Mouse (Mus musculus) forelimb bud, embryonic 11.5 days (tissue): Measurements from ENCODE around the gene Gm10226.
"Not testable (repeated sequence)": the region's sequence is repeated elsewhere in the genome, so short reads cannot be mapped to it uniquely, and the experiment has no call there.

Experiments used
- DNase-seq: peaks from one replicate; pipeline ENCODE4 v3.0.0-alpha.2; 2012; ENCODE audit warnings: low read depth, low spot score

The Gm10226 gene

GRCm38 (mm10) chr17:21691560-21691959 lies at the start of gene Gm10226:
Gm10226 (plus strand) TSS chr17:21691860.
- no peak for DNase-seq

DNA sequence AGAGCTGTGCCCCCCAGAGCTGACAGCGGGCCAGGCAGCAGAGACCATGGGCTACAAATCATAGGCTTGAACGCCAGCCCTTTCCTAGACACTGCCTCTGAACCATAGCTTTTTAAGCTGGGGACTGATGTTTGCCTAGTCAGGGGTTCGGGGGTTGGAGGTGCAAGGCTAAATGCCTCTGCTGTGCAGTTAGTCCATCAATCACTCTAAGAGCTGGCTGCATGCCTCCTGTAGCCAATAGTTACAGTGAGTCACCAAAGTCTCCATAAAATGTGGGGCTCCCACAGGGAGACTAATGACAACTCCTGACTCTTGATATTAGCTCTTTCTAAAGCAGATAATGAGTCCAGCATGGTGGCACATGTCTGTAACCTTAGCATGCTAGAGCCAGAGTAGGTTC lies 42.9 kb upstream of the Gm10226 start:
- peak; percentile 2 for DNase-seq

DNA sequence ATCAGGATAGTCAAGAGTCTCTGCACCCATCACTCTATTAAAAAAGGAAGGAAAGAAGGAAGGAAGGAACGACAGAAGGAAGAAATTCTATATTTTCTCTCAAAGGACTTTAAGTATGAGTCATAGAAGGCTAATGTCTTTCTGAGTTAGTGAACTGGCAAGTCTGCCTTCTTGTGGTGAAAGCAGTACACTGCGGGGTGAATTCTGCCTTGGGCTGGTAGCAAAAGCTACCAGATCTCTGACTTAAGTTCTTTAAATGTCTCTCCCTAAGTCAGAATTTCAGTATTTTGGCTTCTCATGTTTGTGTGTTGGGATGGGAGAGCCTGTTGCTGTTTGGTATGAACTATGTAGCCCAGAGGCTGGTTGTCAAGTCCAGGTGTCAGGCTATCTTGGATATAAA lies 41.7 kb upstream of the Gm10226 start:
- peak; percentile 34 for DNase-seq

DNA sequence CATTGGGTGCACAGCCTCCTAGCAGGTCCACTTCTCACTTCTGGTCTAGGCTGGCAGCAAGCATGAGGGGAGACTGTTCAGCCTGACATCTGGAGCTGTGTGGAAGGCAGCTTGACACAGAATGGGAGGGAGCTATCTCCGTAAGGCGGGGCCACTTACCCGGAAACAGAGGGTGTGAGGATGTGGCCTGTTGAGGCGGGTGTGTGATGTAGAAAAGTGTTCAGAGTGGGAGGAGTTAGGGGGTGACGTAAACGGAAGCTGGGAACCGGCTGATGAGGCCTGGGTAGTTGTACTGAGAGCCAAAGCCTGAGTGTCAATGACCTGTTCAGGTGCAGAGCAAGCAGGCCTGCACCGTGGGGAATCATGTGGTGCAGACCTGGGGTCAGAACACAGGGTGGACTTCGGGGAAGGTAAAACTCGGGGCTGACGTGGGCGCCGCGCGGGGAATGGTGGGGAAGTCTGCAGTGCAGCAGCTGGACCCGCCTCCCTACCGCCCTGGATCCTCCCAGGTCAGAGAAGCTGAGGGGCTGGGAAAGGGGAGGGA lies 41.2 kb upstream of the Gm10226 start, which contains the start of gene Zfp983:
Gene Zfp983, plus strand, starts transcription at position 261 of the 544 bp plus-strand sequence.
- peak; percentile 79 for DNase-seq

DNA sequence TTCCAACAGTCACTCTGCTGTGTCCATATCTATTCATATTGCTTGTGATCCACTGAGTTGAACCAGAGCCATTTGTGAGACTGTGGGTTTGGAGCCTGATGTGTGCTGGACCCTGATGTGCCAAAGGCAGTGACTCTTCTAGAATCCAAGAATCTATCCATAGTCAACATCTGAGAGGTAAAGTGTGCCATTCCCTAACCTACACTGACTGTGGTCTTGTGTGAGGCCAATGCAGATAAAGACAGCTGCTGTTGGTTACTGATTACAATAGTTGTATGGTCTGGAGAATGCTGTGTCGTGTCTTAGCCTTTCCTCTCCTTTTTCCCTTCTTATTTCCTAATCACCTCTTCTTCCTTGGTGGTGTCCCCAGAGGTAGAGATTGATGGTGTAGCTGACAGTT lies 12.8 kb upstream of the Gm10226 start:
- not testable (repeated sequence) for DNase-seq

GRCm38 (mm10) chr17:21679273-21680018 lies 12.2 kb upstream of the Gm10226 start:
- peak; percentile 75 for DNase-seq

DNA sequence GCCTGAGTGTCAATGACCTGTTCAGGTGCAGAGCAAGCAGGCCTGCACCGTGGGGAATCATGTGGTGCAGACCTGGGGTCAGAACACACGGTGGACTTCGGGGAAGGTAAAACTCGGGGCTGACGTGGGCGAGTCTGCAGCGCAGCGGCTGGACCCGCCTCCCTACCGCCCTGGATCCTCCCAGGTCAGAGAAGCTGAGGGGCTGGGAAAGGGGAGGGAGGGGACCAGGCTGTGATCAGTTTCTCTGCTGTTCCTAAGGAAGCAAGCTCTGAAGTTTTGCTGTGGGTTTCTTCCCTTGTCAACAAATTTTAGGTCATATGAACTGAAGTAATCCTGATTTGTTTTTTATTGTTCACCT lies 11.7 kb upstream of the Gm10226 start:
- DNase-seq: not testable (repeated sequence)

DNA sequence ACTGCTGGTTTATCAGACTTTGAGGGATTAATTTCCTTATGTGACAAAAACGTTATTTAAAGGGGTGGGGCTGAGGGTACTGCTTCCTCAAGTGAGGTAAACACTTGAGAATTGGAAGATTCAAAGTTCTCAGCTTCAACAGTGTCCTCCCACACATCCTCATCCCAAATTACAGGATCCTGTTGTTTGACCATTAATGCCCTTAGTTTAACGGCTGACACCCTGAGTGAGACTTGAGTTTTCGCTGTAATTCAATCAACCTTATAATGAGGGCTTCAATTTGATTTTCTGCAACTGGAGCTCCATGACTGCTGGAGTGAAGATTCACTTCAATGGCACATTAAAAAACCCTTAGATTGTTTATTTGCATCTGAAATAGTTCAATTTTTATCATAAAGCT lies 1.7 kb downstream of the Gm10226 start:
- DNase-seq: no peak

- DNase-seq: no peak
These were observed 4.4 kb downstream of the Gm10226 start for GRCm38 (mm10) chr17:21696073-21696472.

DNA sequence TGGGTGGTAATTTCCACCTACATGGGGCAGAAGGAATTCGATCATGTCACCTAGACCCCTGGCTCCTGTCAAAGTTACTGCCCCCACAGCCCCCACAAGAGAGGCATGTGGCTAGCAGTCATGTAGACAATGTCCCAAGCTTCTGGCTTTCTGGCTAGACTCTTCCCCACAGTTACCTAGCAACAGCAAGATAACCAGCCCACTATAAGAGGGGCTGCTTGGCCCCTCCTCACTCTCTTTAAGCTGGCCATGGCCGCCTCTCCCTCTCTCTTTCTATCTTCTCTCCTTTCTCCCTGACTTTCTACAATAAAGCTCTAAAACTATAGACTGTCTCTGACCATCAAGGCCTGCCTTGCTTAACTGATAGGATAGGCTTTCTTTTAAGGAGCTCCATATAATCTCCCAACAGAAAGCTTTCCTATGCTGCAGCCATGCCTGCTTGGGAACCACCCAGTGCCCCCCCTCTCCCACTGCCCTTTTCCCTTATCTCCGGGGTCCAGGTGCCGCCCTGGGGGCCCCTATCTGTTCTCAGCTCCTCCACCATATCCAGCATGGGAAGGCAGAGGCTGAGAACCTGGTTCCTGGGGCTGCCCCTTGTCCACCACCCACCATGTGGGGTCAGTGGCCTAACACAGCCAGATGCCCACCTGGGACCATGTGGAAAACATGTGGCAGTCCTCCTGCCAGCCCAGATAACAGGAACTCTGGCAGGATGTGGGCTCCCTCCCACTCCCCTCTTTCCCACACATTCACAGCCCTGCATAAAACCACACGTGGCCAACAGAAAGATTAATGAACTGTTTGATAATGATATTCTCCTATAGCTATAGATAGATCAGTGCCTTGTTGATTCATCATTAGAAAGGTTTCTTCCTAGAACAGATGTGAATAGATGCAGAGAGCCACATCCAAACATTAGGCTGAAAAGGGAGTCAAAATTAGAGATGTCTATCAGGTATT lies 10.9 kb downstream of the Gm10226 start:
- no peak for DNase-seq

DNA sequence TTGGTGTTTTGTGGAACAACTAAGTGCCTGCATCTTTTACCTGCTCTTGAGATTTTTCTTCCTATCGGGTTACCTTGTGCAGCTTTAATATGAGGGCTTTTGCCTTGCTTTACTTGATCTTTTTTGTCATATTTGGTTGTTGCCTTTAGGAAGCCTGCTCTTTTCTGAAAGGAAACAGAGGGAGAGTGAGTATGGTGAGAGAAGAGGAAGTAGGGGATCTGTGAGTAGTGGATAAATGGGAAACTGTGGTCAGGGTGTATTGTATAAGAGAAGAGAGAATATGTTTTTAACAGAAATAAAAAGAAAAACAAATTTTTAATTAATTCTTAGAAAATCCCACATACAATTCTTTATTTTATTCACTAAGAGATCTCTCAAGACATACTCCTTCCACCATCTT lies 11.8 kb downstream of the Gm10226 start:
- no peak for DNase-seq

DNA sequence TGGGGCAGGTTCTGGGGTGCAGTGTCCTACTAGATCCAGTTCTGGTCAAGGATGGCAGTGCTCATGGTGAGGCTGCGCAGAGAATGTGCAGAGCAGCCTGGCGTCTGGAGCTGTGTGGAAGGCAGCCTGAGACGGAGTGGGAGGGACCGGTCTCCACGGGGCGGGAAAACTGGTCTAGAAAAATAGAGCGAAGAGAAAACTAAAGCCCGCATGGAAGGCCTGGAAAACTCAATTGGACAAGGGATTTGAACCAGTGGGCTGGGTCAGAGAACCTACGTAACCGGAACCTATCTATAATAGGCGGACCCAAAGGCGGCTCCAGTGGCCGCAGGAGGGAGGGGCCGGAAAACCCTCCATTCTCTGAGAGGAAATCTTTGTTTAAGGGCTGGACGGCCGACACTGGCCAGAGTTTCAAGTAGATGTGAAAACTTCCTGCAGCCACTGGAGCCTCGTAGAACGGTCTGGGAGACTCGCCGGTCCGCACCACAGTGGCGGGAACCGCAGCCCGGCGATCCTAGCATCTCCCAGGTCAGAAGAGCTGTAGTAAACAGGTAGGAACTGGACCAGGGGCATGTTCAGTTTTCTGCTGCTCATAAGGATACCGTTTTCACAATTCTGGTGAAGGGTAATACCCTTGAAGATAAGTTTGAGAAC lies 15.8 kb downstream of the Gm10226 start, which contains the start of gene Zfp760:
Gene Zfp760, plus strand, starts transcription at position 399 of the 654 bp plus-strand sequence.
- peak; percentile 94 for DNase-seq

DNA sequence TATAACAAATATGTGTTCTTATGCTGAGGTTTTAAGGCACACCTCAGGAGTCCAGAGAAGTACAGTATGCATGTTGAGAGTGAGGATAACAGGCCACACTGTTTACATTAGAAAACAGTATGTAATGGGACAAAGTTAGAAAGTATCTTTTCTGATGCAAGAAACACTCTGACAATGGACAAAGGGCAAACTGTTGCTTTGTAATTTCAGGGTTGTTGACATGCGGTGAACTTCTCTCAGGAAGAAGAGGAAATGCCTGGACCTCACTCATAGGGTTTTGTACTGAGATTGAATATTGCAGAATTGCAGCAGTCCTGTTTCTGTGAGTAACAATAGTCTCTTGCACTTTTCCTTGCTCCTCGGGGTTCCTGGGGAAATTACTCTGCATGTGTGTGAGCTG lies 16.7 kb downstream of the Gm10226 start:
- no peak for DNase-seq

DNA sequence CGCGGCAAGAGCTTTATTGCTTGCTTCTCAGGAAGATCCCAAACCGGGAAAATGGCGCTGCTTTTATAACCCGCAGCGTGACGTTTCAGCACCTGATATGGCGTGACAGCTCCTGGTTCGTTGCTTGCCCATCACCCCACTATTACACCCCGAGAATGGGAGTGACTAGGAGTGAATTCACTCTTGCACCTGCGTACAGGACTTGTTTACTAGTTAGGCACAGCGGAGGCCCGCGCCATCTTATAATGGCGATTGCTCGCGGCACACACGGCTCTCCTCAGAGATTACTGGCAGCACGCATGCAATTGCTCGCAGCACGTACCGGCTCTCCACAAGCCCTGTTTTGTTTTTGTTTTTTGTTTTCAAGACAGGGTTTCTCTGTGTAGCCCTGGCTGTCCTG lies 38.8 kb downstream of the Gm10226 start, which contains the start of gene Zfp229:
Gene Zfp229, plus strand, starts transcription at position 301 of the 400 bp plus-strand sequence.
- DNase-seq: not testable (repeated sequence)

- no peak for DNase-seq
These were observed 41.4 kb downstream of the Gm10226 start for GRCm38 (mm10) chr17:21733049-21733448.

- DNase-seq: peak; percentile 87
These were observed 41.9 kb downstream of the Gm10226 start for GRCm38 (mm10) chr17:21733529-21734031.
